Mouse (Mus musculus): ENCODE measurements around the gene Olfr97. TPM values are rescaled to one million over a fixed set of nuclear protein-coding genes. Genes with fewer than 3 reads are reported as not detected.

Gene Olfr97
- polyA plus RNA-seq, 1 experiment from 2014 or later = not detected

DNA sequence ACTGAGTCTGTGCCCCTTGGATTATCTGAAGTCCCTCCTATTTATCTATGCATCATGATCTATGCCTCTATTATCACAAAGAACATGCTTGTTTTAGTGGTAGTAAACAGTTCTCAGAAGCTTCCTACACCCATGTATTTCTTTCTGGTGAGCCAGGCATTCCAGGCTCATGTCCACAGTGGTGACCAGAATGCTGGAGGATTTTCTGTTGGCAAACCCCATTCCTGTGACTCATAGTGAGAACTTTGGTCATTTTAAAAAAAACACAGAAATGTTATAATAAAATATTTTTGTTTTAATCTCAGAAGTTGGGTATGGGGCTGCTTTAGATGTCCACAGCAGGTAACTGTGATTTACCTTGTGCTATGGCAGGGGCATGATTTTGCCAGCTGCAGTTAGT is 12.3 kb upstream of the Olfr97 start:
- no peak for ATAC-seq (ENCODE audit: low read depth)
- Histone ChIP-seq H3K4me2 (ENCODE audit: low read depth, low read length) (no peak overlapping the region), H3K4me3 (ENCODE audit: low read depth, low read length) (no peak overlapping the region), H3K9me3 (ENCODE audit: control insufficient read depth, low read length) (no peaks in the 10 kb centered on the region), H3K4me1 (ENCODE audit: control insufficient read depth, insufficient read depth, low read length) (no peaks in the 10 kb centered on the region), H3K9ac (replicated peaks; ENCODE audit: low read depth, low read length) (no peak overlapping the region), H3K36me3 (ENCODE audit: control insufficient read depth, insufficient read depth, low read length) (no peaks in the 10 kb centered on the region), H3K27me3 (ENCODE audit: control insufficient read depth, insufficient read depth, low read length) (no peaks in the 10 kb centered on the region), H3K27ac (ENCODE audit: low read depth, low read length) (no peak overlapping the region)

GRCm38 (mm10) chr17:37246715-37247114 is 9.6 kb upstream of the Olfr97 start:
- no peaks in the 10 kb centered on the region for H3K4me1 ChIP-seq (ENCODE audit: control insufficient read depth, insufficient read depth, low read length)
- no peak overlapping the region for H3K9ac ChIP-seq (replicated peaks; ENCODE audit: low read depth, low read length)
- no peak overlapping the region for H3K27ac ChIP-seq (ENCODE audit: low read depth, low read length)
- H3K9me3 ChIP-seq (ENCODE audit: control insufficient read depth, low read length) = no peaks in the 10 kb centered on the region
- no peak for ATAC-seq (ENCODE audit: low read depth)
- H3K27me3 ChIP-seq (ENCODE audit: control insufficient read depth, insufficient read depth, low read length) = no peaks in the 10 kb centered on the region
- 41% methylated on average over 5 of the region's 5 CpGs for WGBS
- H3K36me3 ChIP-seq (ENCODE audit: control insufficient read depth, insufficient read depth, low read length) = no peaks in the 10 kb centered on the region
- H3K4me2 ChIP-seq (ENCODE audit: low read depth, low read length) = no peak overlapping the region
- H3K4me3 ChIP-seq (ENCODE audit: low read depth, low read length) = no peak overlapping the region

DNA sequence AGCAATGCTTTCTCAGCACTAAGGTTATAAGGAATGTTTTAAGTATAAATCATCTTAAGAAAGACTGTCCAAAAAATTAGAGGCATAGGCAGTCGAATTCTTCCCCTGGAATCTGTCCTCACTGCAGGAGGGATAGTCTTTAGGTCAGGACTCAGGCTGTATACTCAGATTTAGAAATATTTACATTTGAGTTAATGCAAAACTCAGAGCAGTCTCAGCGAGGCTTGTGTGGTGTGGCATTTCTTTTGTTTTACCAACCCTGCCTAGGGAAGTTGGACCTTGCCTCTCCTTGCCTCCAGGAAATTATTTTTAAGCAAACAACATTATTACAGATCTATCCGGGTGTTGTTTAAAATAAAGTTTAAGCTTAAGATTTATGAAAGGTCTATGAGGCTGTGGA is 5.1 kb upstream of the Olfr97 start:
- Histone ChIP-seq H3K27me3 (ENCODE audit: control insufficient read depth, insufficient read depth, low read length) (no peaks in the 10 kb centered on the region), H3K27ac (ENCODE audit: low read depth, low read length) (no peak overlapping the region), H3K4me2 (ENCODE audit: low read depth, low read length) (no peak overlapping the region), H3K9me3 (ENCODE audit: control insufficient read depth, low read length) (no peaks in the 10 kb centered on the region), H3K9ac (replicated peaks; ENCODE audit: low read depth, low read length) (no peak overlapping the region), H3K36me3 (ENCODE audit: control insufficient read depth, insufficient read depth, low read length) (no peaks in the 10 kb centered on the region), H3K4me1 (ENCODE audit: control insufficient read depth, insufficient read depth, low read length) (no peaks in the 10 kb centered on the region), H3K4me3 (ENCODE audit: low read depth, low read length) (no peak overlapping the region)
- 59% methylated on average over 3 of the region's 3 CpGs for WGBS
- no peak for ATAC-seq (ENCODE audit: low read depth)

GRCm38 (mm10) chr17:37221879-37222278 is 15.3 kb downstream of the Olfr97 start:
- no peak overlapping the region for H3K9ac ChIP-seq (replicated peaks; ENCODE audit: low read depth, low read length)
- no peak overlapping the region for H3K4me3 ChIP-seq (ENCODE audit: low read depth, low read length)
- ATAC-seq (ENCODE audit: low read depth) = no peak
- no peaks in the 10 kb centered on the region for H3K4me1 ChIP-seq (ENCODE audit: control insufficient read depth, insufficient read depth, low read length)
- no peak overlapping the region for H3K27ac ChIP-seq (ENCODE audit: low read depth, low read length)
- no peak overlapping the region for H3K4me2 ChIP-seq (ENCODE audit: low read depth, low read length)
- H3K9me3 ChIP-seq (ENCODE audit: control insufficient read depth, low read length) = no peaks in the 10 kb centered on the region
- no peaks in the 10 kb centered on the region for H3K36me3 ChIP-seq (ENCODE audit: control insufficient read depth, insufficient read depth, low read length)
- no peaks in the 10 kb centered on the region for H3K27me3 ChIP-seq (ENCODE audit: control insufficient read depth, insufficient read depth, low read length)
- 39% methylated on average over 1 of the region's 1 CpGs for WGBS

- ATAC-seq (ENCODE audit: low read depth) = no peak
- Histone ChIP-seq H3K36me3 (ENCODE audit: control insufficient read depth, insufficient read depth, low read length) (no peaks in the 10 kb centered on the region), H3K27ac (ENCODE audit: low read depth, low read length) (no peak within 1 kb of the TSS), H3K9ac (replicated peaks; ENCODE audit: low read depth, low read length) (no peak within 1 kb of the TSS), H3K27me3 (ENCODE audit: control insufficient read depth, insufficient read depth, low read length) (no peaks in the 10 kb centered on the region), H3K4me2 (ENCODE audit: low read depth, low read length) (no peak within 1 kb of the TSS), H3K4me1 (ENCODE audit: control insufficient read depth, insufficient read depth, low read length) (no peaks in the 10 kb centered on the region), H3K4me3 (ENCODE audit: low read depth, low read length) (no peak within 1 kb of the TSS), H3K9me3 (ENCODE audit: control insufficient read depth, low read length) (no peaks in the 10 kb centered on the region)
- WGBS = 71% methylated on average over 4 of the region's 4 CpGs
These were observed 17.3 kb downstream of the Olfr97 start, which contains the start of gene Olfr96 for GRCm38 (mm10) chr17:37219846-37220245. Olfr96 (plus strand) TSS chr17:37220146.

- 92% methylated on average over 3 of the region's 3 CpGs for WGBS
- H3K4me2 ChIP-seq (ENCODE audit: low read depth, low read length) = no peak overlapping the region
- H3K36me3 ChIP-seq (ENCODE audit: control insufficient read depth, insufficient read depth, low read length) = no peaks in the 10 kb centered on the region
- H3K4me1 ChIP-seq (ENCODE audit: control insufficient read depth, insufficient read depth, low read length) = no peaks in the 10 kb centered on the region
- H3K9me3 ChIP-seq (ENCODE audit: control insufficient read depth, low read length) = no peaks in the 10 kb centered on the region
- H3K4me3 ChIP-seq (ENCODE audit: low read depth, low read length) = no peak overlapping the region
- H3K27ac ChIP-seq (ENCODE audit: low read depth, low read length) = no peak overlapping the region
- no peak for ATAC-seq (ENCODE audit: low read depth)
- H3K9ac ChIP-seq (replicated peaks; ENCODE audit: low read depth, low read length) = no peak overlapping the region
- no peaks in the 10 kb centered on the region for H3K27me3 ChIP-seq (ENCODE audit: control insufficient read depth, insufficient read depth, low read length)
These were observed 18.6 kb downstream of the Olfr97 start for GRCm38 (mm10) chr17:37218486-37218885.

- H3K36me3 ChIP-seq (ENCODE audit: control insufficient read depth, insufficient read depth, low read length) = no peaks in the 10 kb centered on the region
- H3K9ac ChIP-seq (replicated peaks; ENCODE audit: low read depth, low read length) = no peak within 1 kb of the TSS
- no peaks in the 10 kb centered on the region for H3K27me3 ChIP-seq (ENCODE audit: control insufficient read depth, insufficient read depth, low read length)
- H3K9me3 ChIP-seq (ENCODE audit: control insufficient read depth, low read length) = no peaks in the 10 kb centered on the region
- WGBS = 82% methylated on average over 3 of the region's 3 CpGs
- no peak within 1 kb of the TSS for H3K4me2 ChIP-seq (ENCODE audit: low read depth, low read length)
- no peaks in the 10 kb centered on the region for H3K4me1 ChIP-seq (ENCODE audit: control insufficient read depth, insufficient read depth, low read length)
- no peak within 1 kb of the TSS for H3K4me3 ChIP-seq (ENCODE audit: low read depth, low read length)
- ATAC-seq (ENCODE audit: low read depth) = no peak
- H3K27ac ChIP-seq (ENCODE audit: low read depth, low read length) = no peak within 1 kb of the TSS
These were observed 24.1 kb downstream of the Olfr97 start, which contains the start of gene Olfr95 for GRCm38 (mm10) chr17:37213018-37213417. Olfr95 (minus strand) TSS chr17:37213118.

DNA sequence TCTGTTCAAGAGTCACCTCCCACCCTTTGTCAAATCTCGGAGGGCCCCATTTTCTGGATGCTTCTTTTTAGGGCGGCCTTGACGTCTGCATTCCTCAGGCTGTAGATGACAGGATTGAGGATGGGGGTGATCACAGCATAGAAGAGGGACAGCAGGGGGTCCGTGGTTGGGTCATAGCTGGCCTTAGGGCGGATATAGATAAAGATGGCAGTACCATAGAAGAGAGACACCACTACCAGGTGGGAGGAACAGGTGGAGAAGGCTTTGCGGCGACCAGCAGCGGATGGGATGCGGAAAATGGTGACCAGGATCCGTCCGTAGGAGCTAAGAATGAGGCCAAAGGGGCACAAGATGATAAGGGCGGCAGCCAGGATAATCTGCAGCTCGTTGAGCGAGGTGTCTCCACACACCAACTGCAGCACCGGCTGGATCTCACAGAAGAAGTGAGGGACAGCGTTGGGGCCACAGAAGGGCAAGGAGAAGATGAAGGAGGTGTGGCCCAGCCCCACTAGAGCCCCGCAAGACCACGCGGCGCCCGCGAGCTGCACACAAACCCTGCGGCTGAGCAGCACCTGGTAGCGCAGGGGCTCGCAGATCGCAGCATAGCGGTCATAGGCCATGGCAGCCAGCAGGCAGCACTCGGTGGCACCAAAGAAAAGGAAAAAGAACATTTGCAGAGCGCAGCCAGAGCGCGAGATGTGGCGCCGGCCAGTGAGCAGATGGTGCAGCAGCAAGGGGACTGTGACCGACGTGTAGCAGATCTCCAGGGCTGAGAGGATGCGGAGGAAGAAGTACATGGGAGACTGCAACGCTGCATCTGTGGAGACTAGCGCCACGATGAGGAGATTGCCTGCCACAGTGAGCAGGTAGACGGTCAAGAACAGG is 26.0 kb downstream of the Olfr97 start:
- ATAC-seq (ENCODE audit: low read depth) = peak; percentile 88
- peak overlapping the region; percentile 58 for H3K9ac ChIP-seq (replicated peaks; ENCODE audit: low read depth, low read length)
- WGBS = 23% methylated on average over 40 of the region's 40 CpGs
- H3K36me3 ChIP-seq (ENCODE audit: control insufficient read depth, insufficient read depth, low read length) = no peaks in the 10 kb centered on the region
- H3K4me1 ChIP-seq (ENCODE audit: control insufficient read depth, insufficient read depth, low read length) = no peaks in the 10 kb centered on the region
- H3K9me3 ChIP-seq (ENCODE audit: control insufficient read depth, low read length) = no peaks in the 10 kb centered on the region
- H3K4me2 ChIP-seq (ENCODE audit: low read depth, low read length) = peak overlapping the region; percentile 51
- H3K27ac ChIP-seq (ENCODE audit: low read depth, low read length) = no peak overlapping the region
- no peaks in the 10 kb centered on the region for H3K27me3 ChIP-seq (ENCODE audit: control insufficient read depth, insufficient read depth, low read length)
- peak overlapping the region; percentile 32 for H3K4me3 ChIP-seq (ENCODE audit: low read depth, low read length)

GRCm38 (mm10) chr17:37203917-37204236 is 33.3 kb downstream of the Olfr97 start:
- Histone ChIP-seq H3K27ac (ENCODE audit: low read depth, low read length) (no peak overlapping the region), H3K9me3 (ENCODE audit: control insufficient read depth, low read length) (no peaks in the 10 kb centered on the region), H3K4me2 (ENCODE audit: low read depth, low read length) (no peak overlapping the region), H3K4me1 (ENCODE audit: control insufficient read depth, insufficient read depth, low read length) (no peaks in the 10 kb centered on the region), H3K36me3 (ENCODE audit: control insufficient read depth, insufficient read depth, low read length) (no peaks in the 10 kb centered on the region), H3K27me3 (ENCODE audit: control insufficient read depth, insufficient read depth, low read length) (no peaks in the 10 kb centered on the region), H3K9ac (replicated peaks; ENCODE audit: low read depth, low read length) (no peak overlapping the region), H3K4me3 (ENCODE audit: low read depth, low read length) (no peak overlapping the region)
- peak; percentile 77; the same call in 1 of the 2 replicates for ATAC-seq (ENCODE audit: low read depth)
- 35% methylated on average over 3 of the region's 3 CpGs for WGBS
